Mouse (Mus musculus) Patski (cell line): ENCODE results near the gene Ap2a1. TPM values are rescaled to one million over a fixed set of nuclear protein-coding genes. Genes with fewer than 3 reads are reported as not detected.

Source experiments
- ATAC-seq: fragments of 100-300 bp; one replicate; pipeline ENCODE4 v1.8.0; 2021
- CTCF ChIA-PET: fragments of 350-600 bp; sonication (Branson Sonifier 250); formaldehyde crosslinking; loops from one replicate; lab custom pipeline; 2022; ENCODE audit warnings: inconsistent platforms; lab: Charles Lee
- POLR2A ChIA-PET: fragments of 350-600 bp; sonication (Branson Sonifier 250); formaldehyde crosslinking; loops from one replicate; lab custom pipeline; 2022; ENCODE audit warnings: antibody characterized with exemption, inconsistent platforms; lab: Charles Lee
- DNase-seq: peaks from one replicate; pipeline ENCODE4 v3.0.0-alpha.2; 2011; ENCODE audit warnings: low read depth, low spot score
- H3K27me3 ChIP-seq: fragments of 371-371 bp; one replicate; pipeline ENCODE4 v1.5.1; 2021
- CTCF ChIP-seq: fragments of 100-300 bp; IDR thresholded peaks from one replicate; pipeline ENCODE4 v1.5.1; 2021
- in situ Hi-C: fragments of 300-500 bp; cut with MboI; formaldehyde crosslinking; loops from 3 replicates; pipeline ENCODE4 v1.11.1; 2018; ENCODE audit warnings: low pct_unique_long_range_greater_than_20kb, mixed read lengths
- polyA plus RNA-seq: library from polyadenylated mRNA; unstranded; gene quantifications from one replicate; pipeline ENCODE4 v1.2.3, GENCODE M21; 2021

Gene Ap2a1
- polyA plus RNA-seq, 1 experiment from 2014 or later, result 104 TPM

GRCm38 (mm10) chr7:44853596-44854355 lies 75.5 kb downstream of the Ap2a1 start:
- ChIA-PET POLR2A (interaction anchor here (1.0 to 1.6 kb wide), 2 partner anchors 12 to 16 kb away, joined by 3 to 4 read pairs; partner anchors contain the start of gene Ptov1), CTCF (no interaction called here)
- no peak for DNase-seq
- no peak for TF ChIP-seq CTCF
- H3K27me3 ChIP-seq, result no peaks in the 10 kb centered on the region
- ATAC-seq, result no peak
- in situ Hi-C loops, result loop anchor here (25.0 kb wide), 1 partner anchor 859 kb away; the partner anchor contains the start of genes Dbp, Fam83e, Rpl18 and Sphk2

DNA sequence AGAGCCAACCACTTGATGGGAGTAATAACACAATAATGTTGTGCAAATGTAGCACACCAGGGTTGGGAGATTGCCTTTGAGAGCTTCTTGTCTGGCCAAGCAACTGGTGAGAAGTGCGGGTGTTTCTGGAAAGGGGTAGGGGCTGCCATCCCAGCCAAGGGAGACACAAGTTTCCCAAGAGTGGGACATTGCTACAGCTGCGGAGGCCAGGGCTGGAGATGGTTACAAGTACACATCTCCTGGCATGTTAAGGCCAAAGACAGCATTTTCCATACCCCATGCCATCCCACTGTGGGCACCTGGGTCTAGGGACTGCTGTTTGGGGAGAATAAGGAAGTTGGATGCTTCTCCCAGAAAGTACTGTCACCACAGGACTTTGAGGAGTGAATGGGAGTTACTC lies 76.2 kb downstream of the Ap2a1 start:
- no peaks in the 10 kb centered on the region for H3K27me3 ChIP-seq
- ChIA-PET CTCF (no interaction called here), POLR2A (no interaction called here)
- no peak for TF ChIP-seq CTCF
- in situ Hi-C loops, result loop anchor here (25.0 kb wide), 1 partner anchor 859 kb away; the partner anchor contains the start of genes Dbp, Fam83e, Rpl18 and Sphk2
- ATAC-seq (no peak), DNase-seq (no peak)

GRCm38 (mm10) chr7:44852259-44853027 lies 76.9 kb downstream of the Ap2a1 start:
- DNase-seq (no peak), ATAC-seq (no peak)
- in situ Hi-C loops, result loop anchor here (25.0 kb wide), 1 partner anchor 860 kb away; the partner anchor contains the start of genes Dbp, Fam83e, Rpl18 and Sphk2
- no peak for TF ChIP-seq CTCF
- ChIA-PET POLR2A (no interaction called here), CTCF (interaction anchor here (0.7 kb wide), 1 partner anchor 37 kb away, joined by 3 read pairs; no protein-coding TSS in a partner anchor)
- H3K27me3 ChIP-seq, result no peaks in the 10 kb centered on the region

- POLR2A ChIA-PET, result interaction anchor here (2.2 kb wide), 1 partner anchor 107 kb away, joined by 5 read pairs; no protein-coding TSS in a partner anchor
- ATAC-seq, result no peak
- H3K27me3 ChIP-seq, result no peaks in the 10 kb centered on the region
- CTCF ChIA-PET, result interaction anchor here (1.2 to 1.5 kb wide), 2 partner anchors 10 to 106 kb away, joined by 4 read pairs; no protein-coding TSS in a partner anchor
- in situ Hi-C loops, result loop anchor here (25.0 kb wide), 1 partner anchor 861 kb away; the partner anchor contains the start of genes Dbp, Fam83e, Rpl18 and Sphk2
- no peak for TF ChIP-seq CTCF
- DNase-seq, result no peak
Observed at GRCm38 (mm10) chr7:44851625-44852234, 77.6 kb downstream of the Ap2a1 start.

- H3K27me3 ChIP-seq, result no peaks in the 10 kb centered on the region
- CTCF ChIA-PET, result interaction anchor here (1.1 to 1.5 kb wide), 4 partner anchors 9 to 107 kb away, joined by 3 to 4 read pairs (median 4); no protein-coding TSS in a partner anchor
- TF ChIP-seq CTCF, result no peak
- in situ Hi-C loops, result loop anchor here (25.0 kb wide), 1 partner anchor 861 kb away; the partner anchor contains the start of genes Dbp, Fam83e, Rpl18 and Sphk2
- no peak for DNase-seq
- POLR2A ChIA-PET, result interaction anchor here (1.5 to 2.2 kb wide), 2 partner anchors 14 to 107 kb away, joined by 4 to 5 read pairs; no protein-coding TSS in a partner anchor
- ATAC-seq, result no peak
Observed at GRCm38 (mm10) chr7:44850789-44851624, 78.3 kb downstream of the Ap2a1 start.

Other genes starting within 250 kb of the Ap2a1 start
- not detected for gene Izumo2, start 220.8 kb downstream of the Ap2a1 start, polyA plus RNA-seq
- gene Vrk3, start 181.1 kb downstream of the Ap2a1 start, polyA plus RNA-seq, result 51.5 TPM
- 1.8 TPM for gene Zfp473, start 178.4 kb downstream of the Ap2a1 start, polyA plus RNA-seq
- 48.7 TPM for gene Nup62, start 113.4 kb downstream of the Ap2a1 start, polyA plus RNA-seq
- gene Il4i1, start 113.1 kb downstream of the Ap2a1 start, polyA plus RNA-seq, result 2.2 TPM
- 76.6 TPM for gene Atf5, start 112.8 kb downstream of the Ap2a1 start, polyA plus RNA-seq
- 99.9 TPM for gene Akt1s1, start 80.5 kb downstream of the Ap2a1 start, polyA plus RNA-seq
- 59.1 TPM for gene Tbc1d17, start 80.4 kb downstream of the Ap2a1 start, polyA plus RNA-seq
- 43.2 TPM for gene Pnkp, start 72.4 kb downstream of the Ap2a1 start, polyA plus RNA-seq
- gene Ptov1, start 59.7 kb downstream of the Ap2a1 start, polyA plus RNA-seq, result 308 TPM
- gene Med25, start 36.8 kb downstream of the Ap2a1 start, polyA plus RNA-seq, result 96.8 TPM
- 16.9 TPM for gene Fuz, start 33.4 kb downstream of the Ap2a1 start, polyA plus RNA-seq
- gene Tsks, start 13.7 kb upstream of the Ap2a1 start, polyA plus RNA-seq, result 0.06 TPM
- 22.1 TPM for gene Cpt1c, start 45.4 kb upstream of the Ap2a1 start, polyA plus RNA-seq
- 514 TPM for gene Prmt1, start 57.1 kb upstream of the Ap2a1 start, polyA plus RNA-seq
- 108 TPM for gene Irf3, start 68.2 kb upstream of the Ap2a1 start, polyA plus RNA-seq
- gene Bcl2l12, start 69.2 kb upstream of the Ap2a1 start, polyA plus RNA-seq, result 19.9 TPM
- 80.3 TPM for gene Scaf1, start 86.9 kb upstream of the Ap2a1 start, polyA plus RNA-seq
- 78.9 TPM for gene Rras, start 88.5 kb upstream of the Ap2a1 start, polyA plus RNA-seq
- 35.8 TPM for gene Prr12, start 123.4 kb upstream of the Ap2a1 start, polyA plus RNA-seq
- gene Nosip, start 132.9 kb upstream of the Ap2a1 start, polyA plus RNA-seq, result 77.4 TPM
- 38.6 TPM for gene Prrg2, start 133.2 kb upstream of the Ap2a1 start, polyA plus RNA-seq
- gene Rcn3, start 162.7 kb upstream of the Ap2a1 start, polyA plus RNA-seq, result 21.7 TPM
- 22.2 TPM for gene Fcgrt, start 174.4 kb upstream of the Ap2a1 start, polyA plus RNA-seq
- gene Rps11, start 194.9 kb upstream of the Ap2a1 start, polyA plus RNA-seq, result 920 TPM
- 1,333 TPM for gene Rpl13a, start 199.3 kb upstream of the Ap2a1 start, polyA plus RNA-seq
- gene Gm45713, start 206.7 kb upstream of the Ap2a1 start, polyA plus RNA-seq, result not detected
- gene Flt3l, start 206.9 kb upstream of the Ap2a1 start, polyA plus RNA-seq, result 7.3 TPM
- 68.2 TPM for gene Pih1d1, start 224.8 kb upstream of the Ap2a1 start, polyA plus RNA-seq
- gene Aldh16a1, start 225.1 kb upstream of the Ap2a1 start, polyA plus RNA-seq, result 48.9 TPM
- gene Slc17a7, start 234.5 kb upstream of the Ap2a1 start, polyA plus RNA-seq, result 0.19 TPM